Mouse (Mus musculus): ENCODE measurements around the gene C1qtnf5.
A peak's percentile ranks its signal among the peaks of the same experiment; 100 is the strongest.

The C1qtnf5 gene

GRCm38 (mm10) chr9:44130034-44130433 is 23.0 kb downstream of the C1qtnf5 start:
- no peak for DNase-seq (ENCODE audit: low spot score in 2 of 2)

- no peak for DNase-seq (ENCODE audit: low spot score in 2 of 2)
Measured at GRCm38 (mm10) chr9:44130581-44131275, 23.7 kb downstream of the C1qtnf5 start.

GRCm38 (mm10) chr9:44131276-44131590 is 24.2 kb downstream of the C1qtnf5 start:
- DNase-seq (ENCODE audit: low spot score in 2 of 2), result no peak

- DNase-seq (ENCODE audit: low spot score in 2 of 2), result no peak
Measured at GRCm38 (mm10) chr9:44132200-44132599, 25.2 kb downstream of the C1qtnf5 start.

- DNase-seq (ENCODE audit: low spot score in 2 of 2), result no peak
Measured at GRCm38 (mm10) chr9:44133287-44133686, 26.2 kb downstream of the C1qtnf5 start.

GRCm38 (mm10) chr9:44134101-44134850 is 27.2 kb downstream of the C1qtnf5 start, which contains the start of gene Mcam:
Gene Mcam, plus strand, starts transcription at chr9:44134469.
- peak in 1 of 2 experiments; percentile 53 for DNase-seq (ENCODE audit: low spot score in 2 of 2)

GRCm38 (mm10) chr9:44134851-44135730 is 28.0 kb downstream of the C1qtnf5 start:
- no peak for DNase-seq (ENCODE audit: low spot score in 2 of 2)

- DNase-seq (ENCODE audit: low spot score in 2 of 2), result no peak
Measured at GRCm38 (mm10) chr9:44135731-44136411, 28.8 kb downstream of the C1qtnf5 start.

- DNase-seq (ENCODE audit: low spot score in 2 of 2), result no peak
Measured at GRCm38 (mm10) chr9:44137846-44138245, 30.8 kb downstream of the C1qtnf5 start.

- DNase-seq (ENCODE audit: low spot score in 2 of 2), result no peak
Measured at GRCm38 (mm10) chr9:44141951-44142350, 34.9 kb downstream of the C1qtnf5 start.

GRCm38 (mm10) chr9:44143421-44143820 is 36.4 kb downstream of the C1qtnf5 start:
- DNase-seq (ENCODE audit: low spot score in 2 of 2), result no peak

GRCm38 (mm10) chr9:44144023-44144717 is 37.1 kb downstream of the C1qtnf5 start:
- no peak for DNase-seq (ENCODE audit: low spot score in 2 of 2)

- no peak for DNase-seq (ENCODE audit: low spot score in 2 of 2)
Measured at GRCm38 (mm10) chr9:44144718-44145060, 37.6 kb downstream of the C1qtnf5 start.

GRCm38 (mm10) chr9:44147290-44147689 is 40.2 kb downstream of the C1qtnf5 start:
- DNase-seq (ENCODE audit: low spot score in 2 of 2), result no peak

All from frontal cortex, postnatal 10 days (tissue).